Mouse (Mus musculus) liver, embryonic 13.5 days (tissue): ENCODE data around the gene Adipor1. TPM values are rescaled to one million over a fixed set of nuclear protein-coding genes. Genes with fewer than 3 reads are reported as not detected.

Experiments
- ATAC-seq: fragments of 200-750 bp; cut with Nextera tagmentation; 2 replicates; pipeline ENCODE4 v1.8.0; 2017; ENCODE audit warnings: low read depth, mild to moderate bottlenecking, moderate number of reproducible peaks, moderate library complexity
- DNase-seq: peaks from one replicate; pipeline ENCODE4 v3.0.0; 2022
- H3K27ac ChIP-seq: fragments of 300-500 bp; sonication (generic); 2 replicates; pipeline ENCODE4 v1.5.1; 2015; ENCODE audit warnings: moderate library complexity, mild to moderate bottlenecking, inconsistent platforms
- H3K27me3 ChIP-seq: fragments of 300-500 bp; sonication (generic); 2 replicates; pipeline ENCODE4 v1.6.1; 2015; ENCODE audit warnings: mild to moderate bottlenecking, inconsistent platforms
- H3K36me3 ChIP-seq: fragments of 300-500 bp; sonication (generic); 2 replicates; pipeline ENCODE4 v1.6.1; 2015; ENCODE audit warnings: mild to moderate bottlenecking, inconsistent platforms
- H3K4me1 ChIP-seq: fragments of 300-500 bp; sonication (generic); replicated peaks from 2 replicates; pipeline ENCODE4 v1.6.1; 2015; ENCODE audit warnings: inconsistent platforms
- H3K4me2 ChIP-seq: fragments of 300-500 bp; sonication (generic); 2 replicates; pipeline ENCODE4 v1.6.1; 2015; ENCODE audit warnings: inconsistent platforms, mild to moderate bottlenecking, moderate library complexity
- H3K4me3 ChIP-seq: fragments of 300-500 bp; sonication (generic); replicated peaks from 2 replicates; pipeline ENCODE4 v1.5.1; 2015; ENCODE audit warnings: mild to moderate bottlenecking, inconsistent platforms
- H3K9ac ChIP-seq: fragments of 300-500 bp; sonication (generic); 2 replicates; pipeline ENCODE4 v1.6.1; 2015; ENCODE audit warnings: mild to moderate bottlenecking, inconsistent platforms
- H3K9me3 ChIP-seq: fragments of 300-500 bp; sonication (generic); replicated peaks from 2 replicates; pipeline ENCODE4 v1.6.1; 2016; ENCODE audit warnings: inconsistent platforms
- WGBS: fragments of 180-500 bp; shearing (Covaris S2); methylation state at CpG from one replicate; pipeline ENCODE4 v1.1.7; 2015; ENCODE audit not compliant: insufficient replicate concordance; 5-methylcytosine and 5-hydroxymethylcytosine counted together
- polyA plus RNA-seq: library from polyadenylated mRNA; unstranded; fragments of >200 nt; fragmentation: Nextera tagmentation; extraction: Ambion mirVana; gene quantifications from 2 replicates; pipeline ENCODE4 v1.2.1, GENCODE M21; 2015

The Adipor1 gene
- polyA plus RNA-seq, 1 experiment from 2014 or later, result 130 TPM

GRCm38 (mm10) chr1:134450986-134451385 is 35.8 kb downstream of the Adipor1 start:
- 27% methylated on average over 3 of the region's 3 CpGs for WGBS
- H3K9me3 ChIP-seq, result no peaks in the 10 kb centered on the region
- peaks cover 12% of the 10 kb centered on the region for H3K4me1 ChIP-seq
- no peak overlapping the region for H3K4me3 ChIP-seq
- no peak overlapping the region for H3K27ac ChIP-seq
- ATAC-seq (no peak), DNase-seq (peak; percentile 42)
- H3K4me2 ChIP-seq, result no peak overlapping the region
- no peaks in the 10 kb centered on the region for H3K36me3 ChIP-seq
- H3K27me3 ChIP-seq, result 0 out of 2 replicates have a peak, but pooled peaks cover 3% of the 10 kb centered on the region
- no peak overlapping the region for H3K9ac ChIP-seq

DNA sequence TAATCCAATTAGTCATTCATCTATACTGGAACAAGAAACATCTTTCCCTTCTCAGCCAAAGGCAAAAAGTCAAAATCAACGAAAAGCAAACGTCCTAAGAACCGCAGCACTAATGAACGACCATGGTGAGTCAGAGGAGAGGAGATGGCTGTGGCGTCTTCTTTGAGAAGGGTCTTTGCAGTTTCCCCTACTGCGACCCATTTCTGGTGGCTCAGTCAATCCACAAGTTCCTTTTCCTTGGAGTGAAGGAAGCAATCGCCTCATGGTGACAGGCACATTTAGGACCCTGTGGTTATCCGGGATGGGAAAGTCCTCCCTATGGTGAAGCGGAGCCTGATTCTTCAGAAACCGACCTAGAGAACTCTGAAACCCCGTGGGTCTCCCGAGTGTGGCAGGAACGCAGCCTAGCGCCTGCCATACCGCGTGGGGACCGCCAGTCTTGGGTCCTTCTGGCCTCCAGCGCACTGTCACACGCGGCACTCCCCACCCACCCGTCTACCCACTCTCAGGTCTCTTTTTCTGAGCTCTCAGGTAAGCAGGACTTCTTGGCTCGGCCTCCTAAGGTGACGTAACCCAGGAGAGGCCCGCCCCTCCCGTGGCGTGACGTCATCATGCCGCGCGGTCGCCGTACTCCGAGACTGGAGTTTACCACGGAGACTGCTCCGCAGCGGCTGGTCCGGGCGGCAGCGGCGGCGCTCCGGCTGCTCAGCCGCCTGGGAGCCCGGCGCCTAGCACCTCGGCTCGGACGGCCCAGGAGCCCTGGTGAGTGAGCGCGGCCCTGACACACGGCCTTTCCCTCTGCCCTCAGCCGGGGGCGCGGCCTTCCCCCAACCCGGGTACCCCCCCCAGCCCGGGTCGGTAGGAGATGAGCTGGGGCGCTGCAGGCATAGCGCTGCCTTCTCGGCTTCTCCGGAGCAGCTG is 40.0 kb downstream of the Adipor1 start, which contains the start of gene Klhl12:
Klhl12 (plus strand) TSS at position 628 of the 921 bp plus-strand sequence.
- DNase-seq, result peak; percentile 83
- ATAC-seq, result peak; percentile 91
- WGBS, result under 1% methylated on average over 60 of the region's 61 CpGs

DNA sequence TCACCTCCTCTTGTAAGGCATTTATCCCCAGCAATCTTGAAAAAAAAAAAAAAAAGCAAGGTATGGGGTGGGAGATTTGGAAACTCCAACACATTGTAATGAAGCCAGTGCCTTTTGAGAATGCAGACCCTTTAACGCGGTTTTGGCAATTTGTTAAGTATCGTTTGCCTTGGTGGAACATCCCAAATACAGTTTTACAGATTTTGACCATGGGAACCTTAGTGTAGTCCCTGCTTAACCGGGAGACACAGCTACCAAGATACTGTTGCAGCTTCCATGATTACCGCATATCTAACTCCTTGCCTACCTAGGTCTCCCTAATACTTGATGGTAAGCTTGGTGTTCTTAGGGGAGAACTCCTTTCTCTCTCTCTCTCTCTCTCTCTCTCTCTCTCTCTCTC is 40.9 kb downstream of the Adipor1 start:
- ATAC-seq (no peak), DNase-seq (no peak)
- 0 out of 2 replicates have a peak, but pooled peaks cover 3% of the 10 kb centered on the region for H3K27me3 ChIP-seq
- H3K9me3 ChIP-seq, result no peaks in the 10 kb centered on the region
- peak overlapping the region; percentile 73 for H3K4me2 ChIP-seq
- H3K4me3 ChIP-seq, result peak overlapping the region; percentile 84
- H3K36me3 ChIP-seq, result peaks cover 26% of the 10 kb centered on the region
- peaks cover 60% of the 10 kb centered on the region for H3K4me1 ChIP-seq
- H3K9ac ChIP-seq, result peak overlapping the region; percentile 97
- H3K27ac ChIP-seq, result peak overlapping the region; percentile 98
- WGBS, result 9% methylated on average over 5 of the region's 5 CpGs

More for the DNA sequence above, 40.0 kb downstream of the Adipor1 start, which contains the start of gene Klhl12:
- Histone ChIP-seq H3K27me3 (0 out of 2 replicates have a peak, but pooled peaks cover 3% of the 10 kb centered on the region), H3K36me3 (peaks cover 20% of the 10 kb centered on the region), H3K27ac (peak within 1 kb of the TSS; percentile 98), H3K9me3 (no peaks in the 10 kb centered on the region), H3K4me1 (peaks cover 51% of the 10 kb centered on the region), H3K4me3 (peak within 1 kb of the TSS; percentile 84), H3K9ac (peak within 1 kb of the TSS; percentile 97), H3K4me2 (peak within 1 kb of the TSS; percentile 87)

- no peak for DNase-seq
- Histone ChIP-seq H3K27ac (peak overlapping the region; percentile 98), H3K4me1 (peaks cover 76% of the 10 kb centered on the region), H3K9ac (no peak overlapping the region), H3K4me2 (peak overlapping the region; percentile 73; the same call in 1 of the 2 replicates), H3K36me3 (peaks cover 46% of the 10 kb centered on the region), H3K27me3 (0 out of 2 replicates have a peak, but pooled peaks cover 3% of the 10 kb centered on the region), H3K9me3 (no peaks in the 10 kb centered on the region), H3K4me3 (no peak overlapping the region; the same call in 1 of the 2 replicates)
- no peak for ATAC-seq
- WGBS, result 76% methylated on average over 7 of the region's 7 CpGs
Observed at GRCm38 (mm10) chr1:134458139-134458727, 43.1 kb downstream of the Adipor1 start.

DNA sequence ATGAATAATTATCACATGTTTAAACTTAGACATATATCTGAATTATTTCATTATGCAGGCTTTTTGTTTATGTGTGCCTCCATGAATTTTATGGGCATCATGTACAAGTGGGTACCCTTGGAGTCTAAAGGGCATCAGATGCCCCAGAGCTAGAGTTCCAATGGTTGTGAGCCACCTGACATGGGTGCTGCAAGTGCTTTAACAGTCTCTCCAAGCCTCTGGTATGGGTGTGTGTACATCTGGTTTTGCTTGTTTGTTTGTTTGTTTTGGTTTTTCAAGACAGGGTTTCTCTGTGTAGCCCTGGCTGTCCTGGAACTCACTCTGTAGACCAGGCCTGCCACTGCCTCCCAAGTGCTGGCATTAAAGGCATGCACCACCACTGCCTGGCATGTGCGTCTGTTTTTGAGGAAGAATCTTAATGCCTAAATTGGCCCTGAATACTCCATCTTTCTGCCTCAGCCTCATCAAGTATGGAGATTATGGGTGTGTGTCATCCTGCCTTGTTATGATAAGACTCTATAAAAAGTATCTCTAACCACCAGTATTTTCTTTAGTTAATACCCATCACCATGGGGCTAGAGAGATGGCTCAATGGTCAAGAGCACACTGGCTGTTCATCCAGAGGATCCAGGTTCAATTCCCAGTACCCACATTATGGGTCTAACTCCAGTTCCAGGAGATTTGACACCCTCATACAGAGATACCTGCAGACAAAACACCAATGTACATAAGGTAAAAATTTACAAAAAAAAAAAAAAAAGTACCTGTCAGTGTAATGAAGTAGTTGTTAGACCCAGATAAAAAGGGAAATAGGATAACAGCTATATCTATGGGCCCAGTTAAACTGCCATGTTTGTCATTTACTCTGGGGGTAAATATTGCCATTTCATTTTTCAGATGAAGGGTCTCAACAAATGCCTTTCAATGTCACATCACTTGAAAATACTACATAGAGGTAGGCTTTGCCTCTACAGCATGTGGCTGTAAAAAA is 45.4 kb downstream of the Adipor1 start:
- H3K27me3 ChIP-seq, result no peaks in the 10 kb centered on the region
- H3K27ac ChIP-seq, result peak overlapping the region; percentile 98
- peak; percentile 57 for DNase-seq
- peaks cover 66% of the 10 kb centered on the region for H3K36me3 ChIP-seq
- peak overlapping the region; percentile 62 for H3K4me2 ChIP-seq
- peaks cover 69% of the 10 kb centered on the region for H3K4me1 ChIP-seq
- H3K9me3 ChIP-seq, result no peaks in the 10 kb centered on the region
- peak overlapping the region; percentile 27 for H3K4me3 ChIP-seq
- peak overlapping the region; percentile 56 for H3K9ac ChIP-seq
- ATAC-seq, result peak; percentile 98
- WGBS, result 21% methylated on average over 1 of the region's 1 CpGs

Other genes starting within 250 kb of the Adipor1 start
- gene Chil1, start 233.2 kb upstream of the Adipor1 start, polyA plus RNA-seq, result 1.8 and 2.4 TPM in 2 replicates
- gene Mybph, start 221.9 kb upstream of the Adipor1 start, polyA plus RNA-seq, result 1.6 and 1.9 TPM in 2 replicates
- 0.12 and 0.13 TPM in 2 replicates for gene Adora1, start 179.9 kb upstream of the Adipor1 start, polyA plus RNA-seq
- 2.7 and 4.1 TPM in 2 replicates for gene Myog, start 125.4 kb upstream of the Adipor1 start, polyA plus RNA-seq
- gene Ppfia4, start 82.5 kb upstream of the Adipor1 start, polyA plus RNA-seq, result 1.1 and 1.2 TPM in 2 replicates
- gene Tmem183a, start 53.4 kb upstream of the Adipor1 start, polyA plus RNA-seq, result 58.8 and 67.9 TPM in 2 replicates
- gene 4933406M09Rik, start 29.4 kb upstream of the Adipor1 start, polyA plus RNA-seq, result not detected in 2 replicates
- gene Cyb5r1, start 9.8 kb upstream of the Adipor1 start, polyA plus RNA-seq, result 20.4 TPM in 2 replicates
- 34.7 and 37.4 TPM in 2 replicates for gene Klhl12, start 40.2 kb downstream of the Adipor1 start, polyA plus RNA-seq
- 19.8 and 23.9 TPM in 2 replicates for gene Rabif, start 79.3 kb downstream of the Adipor1 start, polyA plus RNA-seq
- gene Mgat4e, start 134.3 kb downstream of the Adipor1 start, polyA plus RNA-seq, result not detected in 2 replicates
- 7.6 and 7.7 TPM in 2 replicates for gene Kdm5b, start 144.8 kb downstream of the Adipor1 start, polyA plus RNA-seq
- gene Syt2, start 231.3 kb downstream of the Adipor1 start, polyA plus RNA-seq, result 0.08 TPM in 2 replicates